ENCODE assay signal across 16 mouse cellular contexts in genomic region chr7:79738913-79739312, GRCm38 (mm10). TPM values are rescaled to one million over a fixed set of nuclear protein-coding genes. Genes with fewer than 3 reads are reported as not detected.
A peak's percentile ranks its signal among the peaks of the same experiment; 100 is the strongest.
DNase-seq lines count a peak whose midpoint lies in the region.
"Had no signal": no experiment of that assay in that cellular context is flagged by ENCODE, and none has a peak within 500 bp of the region (broad histone marks: within the 10 kb centered on the region; RNA-seq: fewer than 3 reads in every experiment).

No protein-coding gene starts in this region.

- peak; percentile 28 for DNase-seq in adrenal gland, postnatal 14 days
- no peak for DNase-seq in adrenal gland, adult 8-10 months
- DNase-seq in adipocyte (ENCODE audit: low spot score): peak; percentile 38
- DNase-seq in fat pad, adult 2 months (ENCODE audit: extremely low read depth, low read depth, low spot score): peak; percentile 55
- no peak for DNase-seq in urinary bladder, adult 18-20 months (ENCODE audit: low spot score in 2 of 2)
- DNase-seq in spleen, adult 12 weeks (ENCODE audit: low spot score): no peak
- DNase-seq: adrenal gland, adult 2 months; adrenal gland, postnatal 25 days; B cell, adult 2 months; cerebellum, adult 11-12 months; cerebellum, adult 2 months; cerebellum, adult 9-10 months; cerebellum, postnatal 10 days; cerebellum, postnatal 25 days had no signal

RNA-seq across cellular contexts. Expression of gene Pex11a, which starts 4.0 kb away (rescaled TPM):
- 45.9 and 53.5 TPM in 2 replicates for total RNA-seq in adrenal gland, postnatal 14 days (2021)
- total RNA-seq in adrenal gland, adult 8-10 months (2022): 10 to 100 TPM; 52.5 to 60.1 (median 54.5) TPM

RNA-seq across cellular contexts. Expression of gene Wdr93, which starts 4.0 kb away (rescaled TPM):
- 1.8 and 2.8 TPM in 2 replicates for total RNA-seq in adrenal gland, postnatal 14 days (2021)
- 1 to 10 TPM in 3 of 4 experiments, under 1 TPM in 1; 0.99 to 1.6 (median 1.3) TPM for total RNA-seq in adrenal gland, adult 8-10 months (2022)

RNA-seq across cellular contexts. Expression of gene Plin1, which starts 6.2 kb away (rescaled TPM):
- total RNA-seq in adrenal gland, postnatal 14 days (2021): 646 and 719 TPM in 2 replicates
- total RNA-seq in adrenal gland, adult 8-10 months (2022): 100 to 1,000 TPM; 277 to 564 (median 391) TPM
- total RNA-seq: CH12.LX had no signal

RNA-seq across cellular contexts. Expression of gene Kif7, which starts 23.4 kb away (rescaled TPM):
- 4.2 and 5.0 TPM in 2 replicates for total RNA-seq in adrenal gland, postnatal 14 days (2021)
- total RNA-seq in adrenal gland, adult 8-10 months (2022): 1 to 10 TPM; 2.8 to 6.4 (median 4.2) TPM

RNA-seq across cellular contexts. Expression of gene Mesp1, which starts 54.7 kb away (rescaled TPM):
- not detected in 2 replicates for total RNA-seq in adrenal gland, postnatal 14 days (2021)
- not detected for total RNA-seq in adrenal gland, adult 8-10 months (2022)
- total RNA-seq: adrenal gland, adult 2 months; adrenal gland, postnatal 25 days; CH12.LX; G1E had no signal

Comparison
In these comparisons a context has a peak if more than half of its experiments do, and no peak if none do; other contexts are left out.
1. DNase-seq: peak in adrenal gland, postnatal 14 days (single experiment), adipocyte (single experiment) and fat pad, adult 2 months (single experiment); none in adrenal gland, adult 8-10 months (single experiment), urinary bladder, adult 18-20 months (0 of 2) and spleen, adult 12 weeks (single experiment).